Mouse (Mus musculus) G1E (cell line): ENCODE results near the gene Sun2. TPM values are rescaled to one million over a fixed set of nuclear protein-coding genes. Genes with fewer than 3 reads are reported as not detected.

Experiments
- ATAC-seq: 2 replicates; pipeline ENCODE4 v1.8.0; 2016; ENCODE audit warnings: mild to moderate bottlenecking; ENCODE audit not compliant: insufficient number of reproducible peaks, poor library complexity, low FRiP score, severe bottlenecking; ENCODE audit errors: extremely low read depth
- DNase-seq: peaks from one replicate; pipeline ENCODE4 v3.0.0; 2012; ENCODE audit warnings: low spot score
- H3K27me3 ChIP-seq: 2 replicates; pipeline ENCODE4 v1.6.1; 2012; ENCODE audit warnings: mild to moderate bottlenecking, low read length, inconsistent platforms; ENCODE audit not compliant: insufficient read depth
- H3K36me3 ChIP-seq: replicated peaks from 2 replicates; pipeline ENCODE3; 2012; ENCODE audit warnings: mild to moderate bottlenecking, inconsistent platforms
- H3K4me1 ChIP-seq: 2 replicates; pipeline ENCODE4 v1.6.1; 2012; ENCODE audit warnings: low read depth, low read length, inconsistent platforms, mixed read lengths; ENCODE audit not compliant: insufficient read depth
- H3K4me3 ChIP-seq: 2 replicates; pipeline ENCODE4 v1.5.1; 2012; ENCODE audit warnings: low read depth, mild to moderate bottlenecking, inconsistent platforms, low read length, moderate library complexity, mixed read lengths
- H3K9me3 ChIP-seq: replicated peaks from 2 replicates; pipeline ENCODE4 v1.6.1; 2012; ENCODE audit warnings: inconsistent platforms
- CTCF ChIP-seq: IDR thresholded peaks from 2 replicates; pipeline ENCODE4 v1.5.1; 2012; ENCODE audit warnings: low read depth, low read length, inconsistent platforms, mixed read lengths
- GATA1 ChIP-seq: IDR thresholded peaks from 2 replicates; pipeline ENCODE4 v1.6.1; 2012; ENCODE audit warnings: borderline replicate concordance, low read length, inconsistent platforms, mixed read lengths
- GATA2 ChIP-seq: IDR thresholded peaks from 2 replicates; pipeline ENCODE4 v1.6.1; 2012; ENCODE audit warnings: low read depth, low read length, inconsistent platforms, borderline replicate concordance
- POLR2AphosphoS5 ChIP-seq: IDR thresholded peaks from 2 replicates; pipeline ENCODE4 v1.6.1; 2012; ENCODE audit warnings: low read depth, low read length, inconsistent platforms; ENCODE audit not compliant: insufficient replicate concordance
- TAL1 ChIP-seq: conservative IDR thresholded peaks from 2 replicates; pipeline ENCODE4 v1.6.1; 2012; ENCODE audit warnings: low read depth, low read length, inconsistent platforms, mixed read lengths
- polyA plus RNA-seq: library from polyadenylated mRNA; stranded (reverse); fragments of >175 nt; gene quantifications from 2 replicates; pipeline ENCODE4 v1.2.3, GENCODE M21; 2012
- total RNA-seq, 2 experiments: library from RNA; stranded (forward) in 1 of 2; stranded (reverse) in 1 of 2; fragments of 200-1000 nt in 1 of 2; fragments of >200 nt in 1 of 2; fragmentation: Nextera tagmentation in 1 of 2; gene quantifications; 2 replicates each; pipeline ENCODE4 v1.2.3; 2014 to 2017

The Sun2 gene
- total RNA-seq (2014; fragmentation: Nextera tagmentation) (16.2 and 33.3 TPM in 2 replicates), total RNA-seq (2017) (24.2 and 24.4 TPM in 2 replicates), polyA plus RNA-seq (30.1 and 32.3 TPM in 2 replicates)

- Histone ChIP-seq H3K36me3 (peaks cover 32% of the 10 kb centered on the region), H3K4me1 (peaks cover 39% of the 10 kb centered on the region), H3K4me3 (peak within 1 kb of the TSS; percentile 87), H3K9me3 (no peaks in the 10 kb centered on the region), H3K27me3 (peaks cover 12% of the 10 kb centered on the region)
- TF ChIP-seq CTCF (no peak), GATA1 (no peak), GATA2 (no peak), TAL1 (no peak), POLR2AphosphoS5 (no peak)
- ATAC-seq: peak; percentile 60
- peak; percentile 96 for DNase-seq
These were observed at the start of gene Sun2 for GRCm38 (mm10) chr15:79741921-79742705. Gene Sun2 (minus strand): TSS chr15:79742536.

DNA sequence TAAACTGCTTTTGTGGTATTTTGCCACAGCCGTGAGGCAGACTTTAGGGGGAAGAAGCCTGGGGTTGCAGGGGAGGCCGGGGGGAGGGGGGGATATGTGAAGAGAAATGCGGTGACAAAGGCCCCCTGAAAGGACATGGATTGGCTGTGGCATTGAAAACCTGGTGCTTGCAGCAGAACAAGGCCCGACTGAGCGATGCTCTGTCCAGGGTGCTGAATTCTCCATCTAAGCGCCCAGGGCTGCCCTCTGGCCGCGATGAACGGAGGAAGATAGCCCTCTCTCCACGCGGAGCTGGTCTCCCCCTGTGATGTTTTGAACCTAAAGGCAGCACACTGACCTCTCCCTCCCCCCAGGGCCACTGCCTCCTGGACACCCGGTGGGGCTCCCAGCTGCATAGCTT, 49.2 kb upstream of the Sun2 start:
- TF ChIP-seq GATA1 (no peak), TAL1 (no peak), POLR2AphosphoS5 (no peak), CTCF (no peak), GATA2 (no peak)
- Histone ChIP-seq H3K27me3 (peaks cover 19% of the 10 kb centered on the region), H3K4me3 (no peak overlapping the region), H3K9me3 (no peaks in the 10 kb centered on the region), H3K4me1 (no peaks in the 10 kb centered on the region), H3K36me3 (no peaks in the 10 kb centered on the region)
- DNase-seq: peak; percentile 65
- ATAC-seq: no peak

DNA sequence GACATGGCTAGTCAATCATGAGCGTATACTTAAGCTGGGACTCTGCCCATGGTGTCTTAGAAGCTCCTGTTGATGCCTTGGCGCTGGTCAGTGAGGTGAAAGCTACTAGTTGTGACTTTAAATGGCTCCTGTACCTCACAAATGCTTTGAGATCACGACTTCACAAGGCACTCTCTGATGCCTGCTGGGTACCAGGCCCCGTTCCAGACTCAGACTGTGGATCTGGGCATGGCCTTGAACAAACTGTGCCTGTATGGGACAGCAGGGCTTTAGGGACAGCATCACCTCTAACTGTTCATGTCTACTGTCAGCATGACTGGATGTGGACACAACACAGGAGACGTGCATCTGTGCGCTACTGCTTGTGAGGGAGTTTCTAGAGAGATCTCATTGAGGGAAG, 48.6 kb upstream of the Sun2 start:
- DNase-seq: no peak
- no peak for TF ChIP-seq GATA1
- no peak for TF ChIP-seq CTCF
- TF ChIP-seq TAL1: no peak
- no peak for TF ChIP-seq POLR2AphosphoS5
- no peak for TF ChIP-seq GATA2
- H3K4me3 ChIP-seq: no peak overlapping the region
- ATAC-seq: no peak
- no peaks in the 10 kb centered on the region for H3K4me1 ChIP-seq
- H3K36me3 ChIP-seq: no peaks in the 10 kb centered on the region
- peaks cover 24% of the 10 kb centered on the region for H3K27me3 ChIP-seq
- no peaks in the 10 kb centered on the region for H3K9me3 ChIP-seq

DNA sequence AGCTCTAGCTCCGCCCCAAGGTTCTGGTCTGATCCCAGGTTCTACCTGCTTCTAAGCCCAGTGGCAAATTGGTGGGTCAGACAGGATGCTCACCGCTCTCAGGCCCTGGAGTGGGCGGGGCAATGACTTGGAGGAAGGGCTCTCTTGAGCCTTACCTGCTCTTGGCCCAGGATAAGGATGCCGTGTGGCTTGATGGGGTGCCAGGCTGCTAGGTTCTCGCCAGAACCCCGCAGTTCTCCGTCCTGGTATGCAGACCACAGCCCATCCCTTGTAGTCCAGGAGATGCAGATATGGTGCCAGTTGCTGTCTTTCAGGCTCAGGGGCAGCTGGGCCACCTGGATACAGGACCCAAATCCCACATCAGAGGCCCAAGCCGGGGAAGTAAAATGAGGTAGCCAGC, 47.8 kb upstream of the Sun2 start:
- no peak for ATAC-seq
- H3K9me3 ChIP-seq: no peaks in the 10 kb centered on the region
- DNase-seq: no peak
- H3K27me3 ChIP-seq: peaks cover 25% of the 10 kb centered on the region
- TF ChIP-seq TAL1: no peak
- TF ChIP-seq GATA2: no peak
- TF ChIP-seq CTCF: no peak
- no peak for TF ChIP-seq GATA1
- no peak for TF ChIP-seq POLR2AphosphoS5
- H3K4me3 ChIP-seq: no peak overlapping the region
- H3K4me1 ChIP-seq: no peaks in the 10 kb centered on the region
- no peaks in the 10 kb centered on the region for H3K36me3 ChIP-seq

- no peak for ATAC-seq
These were observed 45.5 kb upstream of the Sun2 start for GRCm38 (mm10) chr15:79787815-79788214.

DNA sequence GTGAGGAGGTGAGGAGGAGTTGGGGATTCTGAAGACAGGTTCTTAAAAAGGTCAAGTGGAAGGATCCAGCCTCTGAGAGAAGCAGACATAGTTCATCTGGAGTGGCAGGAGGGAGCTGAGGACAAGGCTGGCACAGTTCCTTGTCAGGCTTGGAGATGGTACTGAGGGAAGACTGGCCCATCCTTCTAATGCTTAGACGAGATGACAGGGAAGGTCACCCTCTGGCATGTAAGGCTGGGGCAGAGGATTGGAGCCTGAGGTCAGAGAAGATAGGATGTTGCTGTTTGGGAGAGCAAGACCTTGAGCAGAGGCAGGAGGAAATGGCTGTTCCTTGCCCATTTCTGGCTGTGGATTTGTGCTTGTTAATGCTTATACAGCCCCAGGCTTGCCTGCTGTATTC, 42.7 kb upstream of the Sun2 start:
- no peaks in the 10 kb centered on the region for H3K36me3 ChIP-seq
- no peaks in the 10 kb centered on the region for H3K4me1 ChIP-seq
- H3K4me3 ChIP-seq: no peak overlapping the region
- no peaks in the 10 kb centered on the region for H3K9me3 ChIP-seq
- DNase-seq (no peak), ATAC-seq (no peak)
- peaks cover 28% of the 10 kb centered on the region for H3K27me3 ChIP-seq
- TF ChIP-seq TAL1 (no peak), GATA1 (no peak), CTCF (no peak), POLR2AphosphoS5 (no peak), GATA2 (no peak)

More at GRCm38 (mm10) chr15:79787815-79788214, 45.5 kb upstream of the Sun2 start:
- Histone ChIP-seq H3K27me3 (peaks cover 24% of the 10 kb centered on the region), H3K9me3 (no peaks in the 10 kb centered on the region), H3K4me1 (no peaks in the 10 kb centered on the region), H3K4me3 (no peak overlapping the region), H3K36me3 (no peaks in the 10 kb centered on the region)
- DNase-seq: no peak
- TF ChIP-seq POLR2AphosphoS5 (no peak), GATA1 (no peak), GATA2 (no peak), CTCF (no peak), TAL1 (no peak)
